Mouse (Mus musculus) ES-Bruce4 (cell line): ENCODE data around the gene Ssu2. TPM values are rescaled to one million over a fixed set of nuclear protein-coding genes. Genes with fewer than 3 reads are reported as not detected.

Experiments
- H3K27ac ChIP-seq: 2 replicates; pipeline ENCODE4 v1.5.1; 2012; ENCODE audit warnings: low read length, inconsistent platforms; ENCODE audit not compliant: insufficient read depth
- H3K27me3 ChIP-seq: 2 replicates; pipeline ENCODE4 v1.6.1; 2012; ENCODE audit warnings: mild to moderate bottlenecking, low read length, inconsistent platforms; ENCODE audit not compliant: control insufficient read depth, poor library complexity, insufficient read depth, severe bottlenecking
- H3K36me3 ChIP-seq: 2 replicates; pipeline ENCODE4 v1.6.1; 2012; ENCODE audit warnings: inconsistent platforms, mild to moderate bottlenecking, low read length, moderate library complexity; ENCODE audit not compliant: control insufficient read depth, poor library complexity, insufficient read depth, severe bottlenecking
- H3K4me1 ChIP-seq: one replicate; pipeline ENCODE4 v1.8.1; 2011; ENCODE audit warnings: low read length; ENCODE audit not compliant: control insufficient read depth, insufficient read depth
- H3K4me3 ChIP-seq: 2 replicates; pipeline ENCODE4 v1.5.1; 2011; ENCODE audit warnings: low read depth, mild to moderate bottlenecking, low read length
- H3K9ac ChIP-seq: 2 replicates; pipeline ENCODE4 v1.6.1; 2012; ENCODE audit warnings: low read depth, mild to moderate bottlenecking, inconsistent platforms; ENCODE audit not compliant: poor library complexity, severe bottlenecking
- H3K9me3 ChIP-seq: replicated peaks from 2 replicates; pipeline ENCODE4 v1.6.1; 2012; ENCODE audit warnings: mild to moderate bottlenecking, low read length, inconsistent platforms; ENCODE audit not compliant: control insufficient read depth, poor library complexity, insufficient read depth, severe bottlenecking
- CTCF ChIP-seq: IDR thresholded peaks from one replicate; pipeline ENCODE4 v1.8.1; 2011; ENCODE audit warnings: low read depth, low read length
- EP300 ChIP-seq: IDR thresholded peaks from 2 replicates; pipeline ENCODE4 v1.6.1; 2011; ENCODE audit warnings: low read depth, low read length; ENCODE audit not compliant: insufficient read depth
- POLR2A ChIP-seq: IDR thresholded peaks from one replicate; pipeline ENCODE4 v1.8.1; 2011; ENCODE audit warnings: low read length; ENCODE audit not compliant: insufficient read depth
- polyA plus RNA-seq: library from polyadenylated mRNA; stranded (reverse); fragments of >200 nt; gene quantifications from 2 replicates; pipeline ENCODE4 v1.2.4, GENCODE M21; 2011; ENCODE audit warnings: low read depth; ENCODE audit not compliant: missing spikeins, insufficient read depth, insufficient read length

Ssu2 gene
- not detected in 2 replicates for polyA plus RNA-seq

DNA sequence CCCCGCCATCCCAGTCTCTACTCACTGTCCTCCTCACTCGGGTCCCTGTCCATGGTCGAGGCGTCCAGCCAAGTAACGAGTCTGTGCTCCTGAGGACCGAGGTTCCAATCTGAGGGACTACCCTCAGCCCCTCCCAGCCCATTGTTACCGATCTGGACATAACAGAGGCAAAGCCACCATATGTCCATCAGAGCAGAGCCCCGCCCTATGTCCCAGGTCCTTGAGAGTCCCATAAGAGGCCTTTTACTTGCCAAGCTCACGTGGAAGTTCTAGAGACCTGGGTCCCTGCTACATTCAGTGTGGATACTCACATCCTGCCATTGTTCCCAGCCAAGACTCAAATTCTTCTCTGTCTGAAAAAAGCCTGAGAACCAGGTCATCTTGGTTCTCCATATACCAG is at the start of gene Ssu2:
Ssu2 (minus strand) TSS at position 77 of the 400 bp plus-strand sequence.
- no peaks in the 10 kb centered on the region for H3K36me3 ChIP-seq
- H3K4me1 ChIP-seq = no peaks in the 10 kb centered on the region
- H3K9me3 ChIP-seq = no peaks in the 10 kb centered on the region
- no peak within 1 kb of the TSS for H3K27ac ChIP-seq
- no peaks in the 10 kb centered on the region for H3K27me3 ChIP-seq
- no peak within 1 kb of the TSS for H3K4me3 ChIP-seq
- TF ChIP-seq CTCF (no peak), POLR2A (no peak), EP300 (no peak)
- no peak within 1 kb of the TSS for H3K9ac ChIP-seq

DNA sequence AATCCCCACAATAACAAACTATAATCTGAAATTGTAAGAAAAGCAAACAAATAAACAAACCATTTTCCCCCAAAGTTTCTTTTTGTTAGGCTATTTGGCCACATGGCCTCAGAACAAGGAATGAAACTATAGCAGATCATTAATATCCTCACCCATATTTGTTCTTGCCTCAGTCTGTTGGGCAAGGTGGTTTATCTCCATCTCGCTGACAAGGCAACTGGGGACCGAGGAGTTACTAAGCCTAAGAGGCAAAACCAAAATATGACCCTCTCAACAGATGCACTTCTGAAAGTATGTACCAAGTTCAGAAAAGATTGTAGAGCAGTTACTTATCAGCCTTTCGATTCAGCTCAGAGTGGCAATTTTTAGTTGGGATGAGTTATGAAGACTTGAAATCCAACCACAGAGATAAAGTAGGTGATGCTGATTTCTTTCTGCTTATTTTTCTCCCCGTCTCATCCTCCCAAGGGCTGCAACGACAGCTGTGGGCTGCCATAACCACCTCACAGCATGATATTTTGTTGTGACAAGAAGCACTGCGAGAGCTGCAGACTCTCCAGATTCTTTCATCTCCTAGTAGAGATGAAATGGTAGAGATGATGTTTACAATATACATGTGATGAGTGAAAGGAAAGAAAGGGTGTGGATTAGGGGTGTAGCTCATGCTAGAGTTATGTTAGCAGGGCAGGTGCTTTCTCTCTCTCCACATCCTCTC is 38.4 kb upstream of the Ssu2 start:
- TF ChIP-seq CTCF = no peak
- Histone ChIP-seq H3K27me3 (no peaks in the 10 kb centered on the region), H3K4me1 (no peaks in the 10 kb centered on the region), H3K9ac (no peak overlapping the region), H3K36me3 (no peaks in the 10 kb centered on the region), H3K27ac (no peak overlapping the region), H3K4me3 (no peak overlapping the region), H3K9me3 (no peaks in the 10 kb centered on the region)

DNA sequence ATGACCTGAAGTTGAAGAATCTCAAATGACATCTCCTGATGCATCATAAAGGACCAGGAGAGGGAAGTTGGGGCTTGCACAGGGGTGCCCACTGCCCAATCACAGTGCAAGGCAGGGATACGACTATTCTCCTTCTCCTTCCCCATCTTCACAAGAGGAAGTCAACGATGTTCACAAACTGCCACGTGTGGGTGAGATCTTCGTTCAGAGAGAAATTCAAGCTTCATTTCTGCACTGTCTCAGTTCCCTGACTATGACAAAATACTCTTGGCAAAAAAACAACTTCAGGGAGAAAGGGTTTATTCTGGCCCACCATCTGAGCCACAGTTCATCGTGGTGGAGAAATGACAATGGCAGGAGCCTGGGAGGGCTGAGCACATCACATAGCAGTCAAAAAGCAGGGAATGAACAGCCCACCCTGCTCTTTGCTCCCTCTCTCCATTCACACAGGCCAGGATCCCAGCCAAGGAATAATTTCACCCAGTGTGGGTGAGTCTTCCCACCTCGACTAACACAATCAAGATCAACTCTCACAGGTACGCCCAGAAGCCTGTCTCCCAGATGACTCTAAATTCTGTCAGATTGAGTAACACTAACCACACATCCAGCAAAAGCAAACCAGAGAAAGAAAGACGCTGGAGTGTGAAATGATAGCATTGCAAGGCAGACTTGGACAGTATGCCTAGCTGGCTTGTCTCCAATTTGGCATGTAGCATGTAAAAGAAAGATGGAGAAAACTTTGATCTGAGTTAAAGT is 36.1 kb upstream of the Ssu2 start:
- Histone ChIP-seq H3K9ac (no peak overlapping the region), H3K36me3 (no peaks in the 10 kb centered on the region), H3K4me3 (no peak overlapping the region), H3K4me1 (no peaks in the 10 kb centered on the region), H3K9me3 (no peaks in the 10 kb centered on the region), H3K27me3 (no peaks in the 10 kb centered on the region), H3K27ac (no peak overlapping the region)
- TF ChIP-seq EP300 (no peak), CTCF (no peak), POLR2A (no peak)

DNA sequence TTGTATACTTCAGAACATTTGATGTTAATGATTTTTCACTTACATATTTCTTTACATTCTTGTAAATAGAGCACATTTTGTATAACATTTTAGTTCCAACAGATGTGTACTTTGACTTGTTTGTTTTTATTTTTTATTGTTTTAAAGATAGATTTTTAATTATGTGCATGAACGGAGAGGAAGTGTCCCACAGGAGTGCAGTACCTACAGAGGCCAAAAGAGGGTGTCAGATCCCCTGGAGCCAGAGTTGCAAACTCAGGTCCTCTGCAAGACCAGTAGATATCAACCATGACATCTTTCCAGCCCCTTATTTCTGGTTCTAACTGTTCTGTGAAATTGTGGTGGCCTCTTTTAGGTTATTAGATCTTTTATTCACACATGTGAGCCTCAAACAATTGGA is 33.1 kb upstream of the Ssu2 start:
- Histone ChIP-seq H3K4me1 (no peaks in the 10 kb centered on the region), H3K27ac (no peak overlapping the region), H3K4me3 (no peak overlapping the region), H3K9me3 (no peaks in the 10 kb centered on the region), H3K9ac (no peak overlapping the region), H3K27me3 (no peaks in the 10 kb centered on the region), H3K36me3 (no peaks in the 10 kb centered on the region)
- TF ChIP-seq POLR2A (no peak), EP300 (no peak), CTCF (no peak)

DNA sequence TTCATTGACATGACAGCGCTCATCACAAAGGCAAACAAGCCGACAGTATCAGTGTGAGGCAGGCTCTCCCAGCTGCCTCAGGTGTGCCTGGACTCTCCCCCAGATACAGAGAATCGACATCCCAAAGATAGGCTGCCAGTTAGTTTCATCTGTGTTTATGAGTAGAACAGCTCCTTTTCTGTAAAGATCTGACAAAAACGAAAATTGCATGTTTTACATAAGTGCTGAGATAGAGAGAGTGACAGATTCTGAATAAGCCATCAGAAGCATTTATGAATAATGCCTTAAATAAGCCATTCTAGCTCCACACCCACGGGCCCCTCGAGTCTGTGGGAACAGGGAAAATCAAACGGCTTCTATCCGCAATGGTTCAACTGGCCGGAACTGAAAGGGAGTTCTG is 31.5 kb upstream of the Ssu2 start:
- no peaks in the 10 kb centered on the region for H3K4me1 ChIP-seq
- TF ChIP-seq EP300 (no peak), CTCF (no peak), POLR2A (no peak)
- H3K27ac ChIP-seq = no peak overlapping the region
- no peak overlapping the region for H3K4me3 ChIP-seq
- no peaks in the 10 kb centered on the region for H3K36me3 ChIP-seq
- H3K9ac ChIP-seq = no peak overlapping the region
- H3K27me3 ChIP-seq = no peaks in the 10 kb centered on the region
- H3K9me3 ChIP-seq = no peaks in the 10 kb centered on the region

DNA sequence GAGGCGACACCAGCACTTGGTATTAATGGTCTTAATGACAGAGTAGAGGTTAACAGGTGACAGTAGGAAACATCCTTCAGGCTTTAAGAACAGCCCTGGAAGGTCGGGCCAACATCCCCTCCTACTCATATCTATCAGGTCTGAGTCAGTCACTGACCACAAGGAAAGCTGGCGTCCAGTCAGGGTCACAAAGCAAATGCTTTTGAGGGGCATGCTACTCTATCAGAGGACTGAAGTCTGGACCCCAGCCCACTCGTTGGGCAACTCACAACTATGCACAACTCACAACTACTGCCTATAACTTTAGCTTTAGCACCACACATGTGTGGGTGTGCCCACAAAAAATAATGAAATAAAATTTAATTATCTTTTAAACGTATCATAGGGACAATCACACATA is 16.3 kb upstream of the Ssu2 start:
- no peak for TF ChIP-seq CTCF
- TF ChIP-seq EP300 = no peak
- no peak for TF ChIP-seq POLR2A
- Histone ChIP-seq H3K27ac (no peak overlapping the region), H3K27me3 (no peaks in the 10 kb centered on the region), H3K9me3 (no peaks in the 10 kb centered on the region), H3K9ac (no peak overlapping the region), H3K4me1 (no peaks in the 10 kb centered on the region), H3K36me3 (no peaks in the 10 kb centered on the region), H3K4me3 (no peak overlapping the region)
